Mouse (Mus musculus) testis, postnatal 14 days (tissue): ENCODE measurements around the gene Slc25a13.

Source experiments
- DNase-seq: peaks from one replicate; pipeline ENCODE4 v3.0.0; 2021; ENCODE audit warnings: low spot score

Slc25a13 gene

DNA sequence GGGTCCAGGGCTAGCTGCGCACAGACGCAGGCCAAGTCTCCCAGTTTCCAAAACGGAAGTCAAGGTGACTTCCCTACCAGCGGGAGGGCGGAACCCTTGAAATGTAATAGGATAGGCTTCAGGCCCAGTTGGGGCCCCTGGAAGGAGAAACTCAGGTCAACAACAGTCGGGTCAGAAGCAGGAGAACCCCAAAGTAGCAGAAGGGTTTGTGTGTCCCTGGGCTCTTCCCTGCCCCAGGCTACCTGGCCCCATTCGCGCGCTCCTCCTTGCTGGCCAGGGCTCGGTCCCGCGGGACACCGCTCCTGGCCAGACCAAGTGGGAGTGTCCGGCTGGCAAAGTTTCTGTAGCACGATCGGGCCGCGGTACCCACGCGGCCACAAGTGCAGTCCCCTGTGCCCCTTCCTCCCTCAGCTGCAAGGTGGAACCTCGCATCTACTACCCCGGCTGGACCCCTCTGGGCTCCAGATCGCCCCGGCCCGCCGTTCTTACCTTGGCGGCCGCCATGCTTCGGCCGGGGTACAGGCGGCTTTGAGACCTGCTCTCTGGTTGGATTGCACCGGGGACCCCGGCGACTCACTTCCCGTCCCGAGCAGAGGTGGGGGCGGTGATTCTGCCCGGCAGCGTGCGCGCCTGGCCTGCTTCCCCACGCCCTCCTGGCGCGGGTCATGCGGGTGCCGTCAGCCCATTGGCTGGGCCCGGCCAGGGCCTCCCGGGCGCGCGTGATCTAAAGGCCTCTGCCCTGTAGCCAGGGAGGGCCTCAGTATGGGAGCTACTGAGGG lies at the start of gene Slc25a13:
Gene Slc25a13 (minus strand): TSS at position 667 of the 779 bp plus-strand sequence.
- peak; percentile 64 for DNase-seq

DNA sequence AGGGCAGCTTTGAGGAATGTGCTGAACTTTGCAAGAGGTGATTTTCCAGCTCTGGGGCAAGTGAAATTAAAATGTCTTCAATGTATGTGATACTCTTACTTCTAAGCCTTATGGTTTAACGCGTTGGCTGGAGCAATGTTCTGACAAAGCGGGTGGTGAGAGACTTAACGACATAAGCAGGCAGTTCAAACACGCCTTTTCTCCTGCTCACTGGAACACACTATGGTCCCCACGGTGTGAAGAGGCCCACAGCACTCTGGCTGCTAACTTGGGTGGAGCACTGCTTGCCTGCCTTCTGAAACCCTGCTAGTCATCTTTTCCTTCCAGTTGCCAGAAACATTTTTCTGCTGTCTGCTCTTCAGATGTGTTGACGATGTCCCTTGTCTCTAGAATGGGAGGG lies 48.8 kb upstream of the Slc25a13 start:
- no peak for DNase-seq

DNA sequence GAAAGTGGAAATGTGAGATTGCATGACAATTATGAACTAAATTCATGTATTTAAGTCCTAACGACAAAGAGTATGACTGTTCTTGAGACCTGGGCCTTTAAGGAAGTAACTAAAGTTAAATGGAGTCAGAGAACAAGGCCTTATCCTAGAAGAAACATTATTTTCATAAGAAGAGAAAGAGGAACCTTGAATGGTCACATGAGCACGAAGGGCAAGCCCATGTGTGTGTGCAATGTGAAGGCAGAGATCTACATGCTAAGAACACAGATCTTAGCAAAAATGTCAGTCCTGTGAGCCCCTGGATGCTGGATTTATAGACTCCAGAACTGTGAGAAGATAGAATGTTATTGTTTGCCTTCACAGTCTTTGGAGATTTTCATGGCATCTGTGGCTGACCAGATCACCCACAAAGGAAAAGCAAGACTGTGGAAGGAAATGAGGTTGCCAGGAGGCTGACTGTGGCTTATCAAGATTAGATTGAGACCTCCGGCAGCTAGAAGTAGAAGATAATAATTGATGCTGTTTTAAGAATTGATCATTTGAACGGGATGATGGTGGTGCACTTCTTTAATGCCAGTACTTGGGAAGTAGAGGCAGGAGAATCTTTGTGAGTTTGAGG lies 46.4 kb upstream of the Slc25a13 start:
- no peak for DNase-seq

DNA sequence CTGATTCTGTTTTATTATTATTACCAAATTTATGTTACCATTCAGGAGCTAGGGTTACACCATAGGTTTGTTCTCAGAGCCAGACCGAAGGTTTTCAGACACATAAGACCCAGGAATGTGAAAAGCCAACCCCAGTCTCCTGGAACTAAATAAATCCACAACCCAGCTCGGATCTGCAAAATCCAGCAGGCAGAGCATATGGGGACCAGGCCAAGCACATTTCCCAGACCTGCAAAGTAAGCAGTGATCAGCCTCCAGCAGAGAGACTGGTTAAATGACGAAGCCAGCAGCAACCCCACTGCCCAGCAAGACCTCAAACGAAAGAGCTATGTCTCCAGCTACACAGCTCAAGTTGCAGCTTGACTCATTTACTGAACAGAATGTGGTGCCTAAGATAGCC lies 43.9 kb upstream of the Slc25a13 start:
- DNase-seq: no peak

DNA sequence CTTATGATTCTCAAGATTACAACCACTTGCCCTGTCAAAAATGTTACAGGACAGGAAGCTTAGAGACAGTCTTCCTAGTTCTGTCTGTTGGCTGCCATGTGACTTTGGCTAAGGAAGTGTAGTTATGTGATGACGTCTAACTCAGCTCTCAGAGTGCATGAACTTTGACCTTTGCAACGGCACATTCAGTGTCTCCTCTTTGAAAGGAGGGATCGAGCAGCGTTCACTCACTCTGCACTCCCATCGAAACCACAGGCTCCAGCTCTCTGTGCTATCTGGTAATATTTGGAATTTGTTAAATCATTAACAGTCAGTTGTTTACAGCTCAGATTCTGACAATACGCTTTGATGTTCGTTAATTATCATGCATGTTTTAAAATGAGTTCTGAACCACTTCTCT lies 31.5 kb upstream of the Slc25a13 start:
- no peak for DNase-seq

DNA sequence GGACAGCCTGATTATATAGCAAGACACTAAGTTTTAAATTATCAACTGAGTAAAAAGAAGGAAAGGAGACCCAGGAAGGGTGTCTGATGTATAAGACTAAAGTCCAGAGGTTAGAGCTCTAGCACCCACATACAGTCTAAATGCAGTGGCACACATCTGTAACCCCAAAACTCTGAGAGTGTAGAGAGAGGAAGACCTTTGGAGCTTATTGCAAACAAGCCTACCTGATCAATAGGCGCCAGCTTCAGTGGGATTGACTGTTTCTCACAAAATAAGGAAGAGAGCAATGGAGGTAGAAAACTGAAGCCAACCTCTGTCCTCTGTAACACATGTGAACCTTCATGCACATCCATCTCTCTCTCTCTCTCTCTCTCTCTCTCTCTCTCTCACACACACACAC lies 26.9 kb upstream of the Slc25a13 start:
- no peak for DNase-seq

DNA sequence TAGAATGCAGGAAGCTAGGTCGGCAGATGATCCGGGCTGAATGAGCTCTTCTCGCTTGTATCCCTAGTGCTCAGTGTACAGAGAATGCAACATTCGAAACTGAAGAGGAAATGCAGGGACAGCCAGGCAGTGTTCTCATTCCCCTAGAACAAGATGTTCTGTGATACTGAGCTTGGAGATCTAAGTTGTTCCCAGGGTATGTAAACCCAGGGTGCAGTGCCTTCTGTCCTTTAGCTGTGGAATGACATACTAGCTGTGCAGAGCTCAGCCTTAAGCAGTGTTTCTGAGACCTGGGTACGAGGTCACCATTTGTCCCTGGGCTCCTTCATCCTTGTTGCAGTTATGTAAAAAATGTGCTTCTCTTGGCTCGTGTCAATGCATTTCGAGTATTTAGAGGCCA lies 25.1 kb upstream of the Slc25a13 start:
- peak; percentile 33 for DNase-seq

DNA sequence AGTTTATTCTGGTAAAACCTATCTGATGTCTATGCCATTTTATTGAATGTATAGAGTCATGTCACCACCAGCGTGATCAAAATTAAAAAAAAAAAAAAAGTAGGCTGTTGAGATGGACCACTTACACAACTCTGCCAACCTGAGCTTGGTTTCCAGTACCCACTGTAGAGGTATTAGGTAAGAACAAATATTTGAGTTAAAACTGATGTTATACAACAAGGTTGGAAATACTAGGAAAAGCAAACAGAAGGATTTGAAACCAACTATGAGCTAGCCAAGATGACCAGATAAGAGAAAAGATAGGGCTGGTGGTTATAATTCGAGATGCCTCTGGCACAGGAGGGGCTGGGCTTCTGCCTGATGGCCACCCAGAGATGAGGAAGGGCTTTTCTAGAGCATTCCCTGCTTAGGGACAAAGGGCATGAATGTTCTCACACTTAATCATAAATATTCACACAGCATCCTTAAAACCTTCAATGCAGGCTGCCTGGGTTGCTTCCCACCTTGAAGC lies 19.9 kb upstream of the Slc25a13 start:
- DNase-seq: no peak

DNA sequence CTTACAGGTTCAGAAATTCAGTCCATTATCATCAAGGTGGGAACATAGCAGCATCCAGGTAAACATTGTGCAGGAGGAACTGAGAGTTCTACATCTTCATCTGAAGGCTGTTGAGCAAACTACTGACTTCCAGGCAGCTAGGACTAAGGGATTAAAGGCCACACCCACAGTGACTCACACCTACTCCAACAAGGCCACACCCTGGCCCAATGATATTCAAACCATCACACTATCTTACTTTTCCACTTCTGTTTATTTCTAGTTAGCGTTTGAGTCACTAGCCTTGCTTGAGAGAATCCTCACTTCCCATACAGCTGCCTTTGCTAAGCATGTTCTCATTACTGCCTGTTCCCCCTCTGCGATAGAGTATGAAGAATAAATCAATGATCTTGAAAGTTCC lies 13.3 kb upstream of the Slc25a13 start:
- DNase-seq: no peak

DNA sequence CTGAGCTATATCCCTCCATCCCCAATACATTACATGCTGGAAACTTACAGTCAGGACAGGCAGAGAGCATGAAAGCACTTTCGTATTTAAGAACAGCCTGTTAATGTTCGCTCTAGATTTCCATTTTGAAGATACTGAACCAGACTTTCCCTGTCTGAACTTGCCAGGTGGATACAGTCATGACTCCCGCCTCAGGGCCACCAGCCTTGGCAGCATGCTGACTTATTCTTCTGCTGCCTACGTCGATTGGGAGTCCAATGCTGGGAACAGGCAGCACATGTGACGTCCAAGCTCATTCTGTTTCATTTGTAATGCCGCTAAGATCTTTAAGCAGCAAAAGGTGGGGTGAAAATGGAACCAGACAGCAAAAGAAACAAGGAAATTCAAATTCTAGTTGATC lies 5.7 kb upstream of the Slc25a13 start:
- DNase-seq: no peak

DNA sequence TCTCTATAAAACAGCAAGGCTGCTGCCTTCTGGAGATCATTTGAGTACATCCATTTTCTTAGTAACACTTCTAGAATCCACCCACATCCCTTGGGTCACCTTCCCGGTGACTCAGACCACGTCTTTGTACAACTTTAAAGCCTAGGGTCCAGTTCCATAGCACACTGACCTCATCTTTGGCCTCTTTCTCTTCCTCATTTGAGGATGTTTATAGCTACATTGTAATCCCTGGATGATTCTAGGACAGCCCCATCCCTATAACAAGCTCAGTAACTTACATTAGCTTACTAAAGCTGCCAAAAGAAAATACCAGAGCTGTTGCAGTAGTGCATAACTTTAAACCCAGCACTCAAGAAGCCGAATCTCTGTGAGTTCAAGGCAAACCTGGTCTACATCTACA lies 3.6 kb upstream of the Slc25a13 start:
- no peak for DNase-seq

DNA sequence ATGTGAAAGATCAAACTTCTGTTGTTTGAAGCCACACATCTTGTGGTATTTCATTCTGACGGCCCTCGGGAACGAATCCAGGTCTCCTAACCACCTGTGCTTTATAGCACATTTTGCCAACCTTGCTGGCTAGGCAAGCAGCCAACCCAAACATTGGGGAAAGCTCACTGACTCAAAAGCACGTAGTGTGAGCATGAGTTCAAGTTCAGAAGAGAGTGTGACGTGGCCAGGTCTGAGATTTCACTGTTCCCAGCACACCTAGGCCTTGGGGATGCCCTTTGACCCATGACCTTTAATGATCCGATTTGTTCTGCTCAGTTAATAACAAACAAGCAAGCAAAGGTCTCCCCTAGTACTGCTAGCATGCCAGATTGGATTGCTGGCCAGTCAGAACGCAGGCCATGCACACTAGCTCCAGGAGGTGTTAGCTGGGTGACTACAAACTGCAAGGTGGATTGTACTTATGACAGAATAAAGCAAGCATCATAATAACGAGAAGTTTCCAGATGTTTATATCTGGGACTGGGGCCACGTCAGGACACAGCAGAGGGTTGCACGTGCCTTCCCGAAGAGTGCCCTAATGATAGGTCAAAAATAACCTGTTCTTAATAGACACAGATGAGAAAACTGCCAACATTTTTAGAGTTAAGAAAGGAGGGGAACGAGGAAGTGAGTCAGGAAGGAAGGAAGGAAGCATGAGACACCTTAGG lies 2.8 kb upstream of the Slc25a13 start:
- DNase-seq: no peak

DNA sequence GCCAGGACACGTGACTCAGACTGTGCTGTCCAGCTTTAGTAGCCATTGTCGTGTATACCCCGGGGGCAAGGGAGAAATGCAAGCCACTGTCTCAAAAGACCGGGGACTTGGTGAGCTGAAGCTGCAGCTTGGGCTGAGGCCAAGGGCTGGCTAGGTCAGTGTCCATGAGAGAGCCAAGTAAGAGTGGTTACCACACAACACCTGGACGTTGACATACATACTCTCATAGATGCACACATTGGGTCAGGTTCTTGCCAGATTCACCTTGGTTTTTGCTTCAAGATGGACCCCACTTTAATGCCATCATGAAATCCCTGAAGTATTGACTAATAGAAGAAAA lies 283 bp upstream of the Slc25a13 start:
- DNase-seq: no peak

DNA sequence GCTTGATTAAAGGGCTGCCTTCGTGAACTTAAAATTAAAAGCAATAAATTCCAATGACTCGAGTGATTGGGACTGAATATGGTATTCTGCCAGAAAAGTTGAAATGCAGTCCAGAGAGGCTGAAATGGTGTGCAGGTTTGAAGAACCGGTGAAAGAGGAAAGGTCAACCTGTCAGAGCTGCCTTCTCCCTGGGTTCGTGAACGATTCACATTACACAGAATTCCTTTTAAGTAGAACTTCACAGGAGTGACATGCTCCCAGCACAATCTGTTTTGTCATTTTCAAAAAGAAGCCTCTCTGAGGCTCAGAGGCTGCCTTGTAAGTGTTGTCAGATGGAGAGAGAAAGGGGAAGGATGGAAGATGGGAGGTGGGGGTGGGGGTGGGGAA lies 860 bp downstream of the Slc25a13 start:
- DNase-seq: no peak

DNA sequence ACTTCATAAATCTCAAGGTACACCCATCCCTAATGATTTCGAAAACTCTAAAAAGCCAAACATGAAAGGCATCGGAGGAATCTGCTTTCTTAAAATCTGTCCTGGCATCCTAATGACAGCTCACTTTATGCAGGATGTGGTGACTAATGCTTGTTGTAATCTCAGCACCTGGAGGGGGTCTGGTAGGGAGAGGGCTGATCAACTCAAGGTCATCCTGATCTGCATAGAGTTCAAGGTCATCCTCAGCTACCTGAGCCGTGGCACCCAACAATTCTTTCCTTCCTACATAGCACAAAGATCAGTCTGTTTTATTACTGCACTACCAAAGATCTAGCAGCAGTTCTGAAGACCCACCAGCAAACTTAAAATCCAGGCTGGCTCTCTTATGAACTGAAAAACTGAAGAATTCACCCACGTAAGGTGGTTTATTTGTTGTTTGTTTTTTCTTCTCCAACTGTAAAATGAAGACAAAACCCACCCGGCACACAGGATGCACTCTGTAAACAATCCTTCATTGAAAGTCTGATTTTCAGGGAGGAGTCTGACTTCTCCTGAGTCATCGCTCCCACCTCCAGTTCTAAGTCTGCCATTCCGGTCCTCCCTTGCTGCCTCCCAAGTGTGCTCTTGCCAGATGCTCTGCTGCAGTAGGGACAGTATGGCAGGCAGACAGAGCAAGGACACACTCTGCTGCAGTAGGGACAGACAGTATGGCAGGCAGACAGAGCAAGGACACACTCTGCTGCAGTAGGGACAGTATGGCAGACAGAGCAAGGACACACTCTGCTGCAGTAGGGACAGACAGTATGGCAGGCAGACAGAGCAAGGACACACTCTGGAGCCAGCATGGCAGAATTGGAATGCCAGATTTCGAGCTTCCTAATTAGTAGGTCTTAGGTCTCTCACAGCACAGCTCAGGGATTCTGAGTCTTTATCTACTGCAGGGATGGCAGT lies 4.3 kb downstream of the Slc25a13 start:
- DNase-seq: no peak

DNA sequence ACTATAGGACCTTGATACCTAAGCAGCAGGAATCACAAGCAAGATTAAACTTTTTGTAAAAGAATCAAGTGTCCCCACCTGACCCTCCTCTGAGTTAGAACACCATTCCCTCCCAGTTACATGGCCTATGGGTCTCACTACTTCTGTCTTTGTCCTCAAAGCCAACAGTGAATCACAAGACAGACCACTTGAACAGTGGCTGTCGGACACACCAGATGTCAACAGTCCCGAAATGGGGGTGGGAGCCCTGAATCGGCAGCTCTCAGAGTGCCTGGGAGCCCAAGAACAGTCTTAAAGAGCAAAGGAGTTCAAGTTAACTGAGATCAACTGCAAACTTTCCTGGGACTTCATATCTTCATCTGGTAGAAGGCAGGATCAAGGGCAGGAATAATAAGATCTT lies 5.0 kb downstream of the Slc25a13 start:
- DNase-seq: no peak

DNA sequence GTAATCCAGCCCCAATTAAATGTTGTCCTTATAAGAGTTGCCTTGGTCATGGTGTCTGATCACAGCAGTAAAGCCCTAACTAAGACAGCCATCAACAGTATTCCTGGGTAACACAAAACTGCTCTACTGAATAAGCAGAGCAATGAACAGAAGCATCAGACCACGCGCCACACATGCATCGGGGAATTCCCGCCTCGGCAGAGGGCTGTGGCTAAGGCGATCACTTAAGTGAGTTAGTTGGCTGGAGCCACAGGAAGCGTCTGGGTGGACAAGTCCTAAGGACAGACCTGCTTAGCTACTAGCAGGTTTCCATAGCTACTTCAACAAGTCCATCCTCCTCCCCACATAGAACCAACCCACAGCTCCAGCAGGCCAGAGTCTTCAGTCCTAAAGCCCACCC lies 6.3 kb downstream of the Slc25a13 start:
- no peak for DNase-seq

DNA sequence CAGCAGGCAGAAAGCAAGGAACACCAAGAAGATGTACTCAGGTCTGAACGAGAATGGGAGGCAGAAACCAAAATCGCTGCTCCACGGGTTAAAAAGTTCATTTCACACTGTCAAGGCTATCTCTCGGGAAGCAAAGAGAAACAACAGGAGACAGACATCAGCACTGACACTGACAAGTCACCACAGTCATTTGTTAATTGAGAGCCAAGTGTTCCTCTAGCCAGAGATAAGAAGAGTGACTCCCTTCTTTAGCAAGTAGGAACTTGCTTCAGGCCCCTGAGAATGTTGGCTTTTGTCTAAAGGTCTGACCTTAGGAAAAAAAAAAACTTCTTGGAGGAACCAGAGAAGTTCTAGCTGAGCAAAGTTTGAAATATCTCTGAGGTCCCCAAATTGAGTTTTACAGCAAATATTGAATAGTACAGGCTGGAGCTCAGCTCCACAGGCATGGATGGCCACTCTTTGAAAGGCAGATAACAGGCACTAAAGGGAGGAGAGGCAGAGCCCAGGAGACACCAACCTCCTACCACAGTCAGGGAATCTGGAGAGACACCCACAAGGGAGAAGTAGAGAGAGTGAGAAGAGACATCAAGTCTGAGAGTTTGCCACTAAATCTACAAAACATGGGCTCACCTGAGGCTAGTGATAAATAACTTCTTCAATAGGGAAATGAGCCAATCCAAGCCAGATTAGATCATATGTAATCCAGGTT lies 8.5 kb downstream of the Slc25a13 start:
- DNase-seq: peak; percentile 40

DNA sequence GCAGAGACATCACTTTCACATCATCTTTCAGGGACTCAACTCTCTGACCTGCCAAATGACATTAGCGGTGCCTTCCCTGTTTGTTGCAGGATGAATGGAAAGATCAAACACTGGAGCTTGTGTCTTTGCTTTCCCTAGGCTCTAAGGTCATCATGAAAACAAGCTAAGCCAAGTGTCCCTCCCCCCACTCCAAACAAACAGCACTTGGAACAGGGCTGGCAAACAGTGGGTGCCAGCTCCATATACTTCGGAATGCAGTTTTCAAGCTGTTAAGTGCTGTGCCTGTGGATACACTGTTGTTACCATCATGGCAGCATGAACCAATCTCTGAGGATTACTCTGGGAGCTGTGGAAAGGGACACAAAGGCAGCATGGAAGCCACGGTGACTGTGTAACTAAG lies 9.1 kb downstream of the Slc25a13 start:
- DNase-seq: no peak

DNA sequence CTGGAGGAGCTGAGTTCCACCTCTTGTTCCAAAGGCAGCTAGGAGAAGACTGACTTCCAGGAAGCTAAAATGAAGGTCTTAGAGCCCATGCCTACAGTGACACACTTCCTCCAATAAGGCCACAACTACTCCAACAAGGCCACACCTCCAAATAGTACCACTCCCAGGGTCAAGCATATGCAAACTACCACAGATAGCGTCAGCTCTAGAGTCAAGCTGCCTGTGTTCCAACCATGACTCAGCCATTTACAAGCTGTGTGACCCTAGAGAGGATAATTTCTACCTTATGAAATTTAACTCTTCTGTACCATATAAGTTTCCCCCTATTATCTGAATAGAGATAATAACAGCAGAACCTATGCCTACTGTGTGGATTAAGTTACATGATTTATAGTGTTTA lies 9.6 kb downstream of the Slc25a13 start:
- no peak for DNase-seq

DNA sequence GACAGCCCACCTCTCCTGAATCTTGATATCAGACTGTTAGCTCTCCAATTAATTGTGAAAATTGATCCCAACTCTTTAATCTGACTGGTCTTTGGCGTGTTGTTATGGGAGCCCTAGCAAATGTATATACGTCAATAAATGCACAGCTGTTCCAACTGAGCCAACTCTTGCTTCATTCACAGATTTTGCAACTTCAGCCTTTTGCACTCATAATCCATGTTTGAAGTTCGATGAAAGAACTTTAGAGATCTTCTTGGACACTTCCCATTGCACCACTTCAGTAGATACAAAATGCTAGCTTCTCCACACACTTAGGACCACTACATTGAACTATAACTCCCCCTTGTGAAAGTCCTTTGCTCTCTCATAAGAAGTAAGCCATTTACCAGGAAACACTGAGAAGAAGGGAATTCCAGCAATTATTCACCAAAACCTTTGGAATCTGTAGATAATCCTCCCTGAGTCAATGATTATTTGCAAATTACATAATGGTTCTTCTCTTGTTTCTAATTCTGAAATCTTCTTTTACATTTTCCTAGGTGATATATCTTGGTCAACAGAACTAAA lies 11.3 kb downstream of the Slc25a13 start:
- DNase-seq: no peak
